Mouse (Mus musculus): Measurements from ENCODE around the gene Slc26a6.

Gene Slc26a6

GRCm38 (mm10) chr9:108847374-108847773, 5.7 kb upstream of the Slc26a6 start:
- DNase-seq = no peak

GRCm38 (mm10) chr9:108848419-108848818, 4.7 kb upstream of the Slc26a6 start:
- DNase-seq = no peak

GRCm38 (mm10) chr9:108853635-108854240, 655 bp downstream of the Slc26a6 start:
- DNase-seq = peak; percentile 94

GRCm38 (mm10) chr9:108854241-108854696, 1.2 kb downstream of the Slc26a6 start:
- DNase-seq = peak; percentile 87

GRCm38 (mm10) chr9:108855335-108855734, 2.3 kb downstream of the Slc26a6 start:
- DNase-seq = no peak

GRCm38 (mm10) chr9:108858792-108859527, 5.9 kb downstream of the Slc26a6 start:
- DNase-seq = no peak

- no peak for DNase-seq
Observed at GRCm38 (mm10) chr9:108912308-108912707, 59.2 kb downstream of the Slc26a6 start.

- no peak for DNase-seq
Observed at GRCm38 (mm10) chr9:108913161-108913560, 60.1 kb downstream of the Slc26a6 start.

GRCm38 (mm10) chr9:108913621-108914020, 60.5 kb downstream of the Slc26a6 start:
- DNase-seq = no peak

GRCm38 (mm10) chr9:108914491-108914890, 61.4 kb downstream of the Slc26a6 start, which contains the start of gene Tmem89:
Gene Tmem89 (plus strand): TSS chr9:108914619.
- DNase-seq = peak; percentile 67

GRCm38 (mm10) chr9:108925897-108926296, 72.8 kb downstream of the Slc26a6 start:
- no peak for DNase-seq

GRCm38 (mm10) chr9:108928424-108928823, 75.3 kb downstream of the Slc26a6 start:
- no peak for DNase-seq

GRCm38 (mm10) chr9:108935991-108936390, 82.9 kb downstream of the Slc26a6 start:
- no peak for DNase-seq

- DNase-seq = peak; percentile 94
Observed at GRCm38 (mm10) chr9:108936418-108937364, 83.6 kb downstream of the Slc26a6 start, which contains the start of gene Uqcrc1. Gene Uqcrc1 (plus strand): TSS chr9:108936633.

GRCm38 (mm10) chr9:108945111-108945510, 92.0 kb downstream of the Slc26a6 start:
- no peak for DNase-seq

GRCm38 (mm10) chr9:108945608-108946007, 92.5 kb downstream of the Slc26a6 start:
- DNase-seq = no peak

- DNase-seq = no peak
Observed at GRCm38 (mm10) chr9:108949231-108949966, 96.3 kb downstream of the Slc26a6 start.

GRCm38 (mm10) chr9:108949967-108950728, 97.1 kb downstream of the Slc26a6 start:
- no peak for DNase-seq

GRCm38 (mm10) chr9:108953081-108953636, 100.1 kb downstream of the Slc26a6 start, which contains the start of gene Col7a1:
Gene Col7a1 (plus strand): TSS chr9:108953586.
- no peak for DNase-seq

- no peak for DNase-seq
Observed at GRCm38 (mm10) chr9:108955241-108955640, 102.2 kb downstream of the Slc26a6 start.

- no peak for DNase-seq
Observed at GRCm38 (mm10) chr9:108955846-108956245, 102.8 kb downstream of the Slc26a6 start.
